Mouse (Mus musculus) urinary bladder, adult 18-20 months (tissue): ENCODE results near the gene Gm17949.

Experiments
- DNase-seq, 2 experiments: peaks; one replicate each; pipeline ENCODE4 v3.0.0; 2022; ENCODE audit warnings: low spot score in 2 of 2, mixed read lengths in 2 of 2

Gene Gm17949

GRCm38 (mm10) chr17:56990115-56990746 is 21.0 kb upstream of the Gm17949 start, which contains the start of gene Clpp:
TSS of gene Clpp (plus strand) at chr17:56990305.
- peak; percentile 91 to 94 for DNase-seq

GRCm38 (mm10) chr17:56990966-56991365 is 20.3 kb upstream of the Gm17949 start:
- DNase-seq = no peak

GRCm38 (mm10) chr17:56995046-56995445 is 16.2 kb upstream of the Gm17949 start:
- no peak for DNase-seq

GRCm38 (mm10) chr17:56996506-56996905 is 14.8 kb upstream of the Gm17949 start:
- no peak for DNase-seq

GRCm38 (mm10) chr17:56997029-56997667 is 14.1 kb upstream of the Gm17949 start, which contains the start of gene Alkbh7:
TSS of gene Alkbh7 (plus strand) at chr17:56997339.
- DNase-seq = peak; percentile 86 to 93

- DNase-seq = no peak
Measured at GRCm38 (mm10) chr17:56999414-56999813, 11.9 kb upstream of the Gm17949 start.

- DNase-seq = no peak
Measured at GRCm38 (mm10) chr17:56999968-57000609, 11.2 kb upstream of the Gm17949 start, which contains the start of gene Pspn. TSS of gene Pspn (minus strand) at chr17:57000018.

- DNase-seq = no peak
Measured at GRCm38 (mm10) chr17:57001228-57001627, 10.0 kb upstream of the Gm17949 start.

GRCm38 (mm10) chr17:57003994-57004393 is 7.3 kb upstream of the Gm17949 start:
- DNase-seq = no peak

GRCm38 (mm10) chr17:57007137-57007905 is 3.9 kb upstream of the Gm17949 start:
- DNase-seq = no peak

GRCm38 (mm10) chr17:57010911-57011235 is 396 bp upstream of the Gm17949 start:
- peak; percentile 10 to 72 for DNase-seq

GRCm38 (mm10) chr17:57012245-57012795 is 1.1 kb downstream of the Gm17949 start:
- DNase-seq = no peak

GRCm38 (mm10) chr17:57019693-57020092 is 8.4 kb downstream of the Gm17949 start:
- no peak for DNase-seq

GRCm38 (mm10) chr17:57020960-57021359 is 9.7 kb downstream of the Gm17949 start:
- DNase-seq = no peak

GRCm38 (mm10) chr17:57027471-57027870 is 16.2 kb downstream of the Gm17949 start:
- no peak for DNase-seq

GRCm38 (mm10) chr17:57029691-57030090 is 18.4 kb downstream of the Gm17949 start:
- DNase-seq = no peak

- no peak for DNase-seq
Measured at GRCm38 (mm10) chr17:57030931-57031660, 19.8 kb downstream of the Gm17949 start, which contains the start of gene Khsrp. TSS of gene Khsrp (minus strand) at chr17:57031522.

GRCm38 (mm10) chr17:57031661-57032420 is 20.6 kb downstream of the Gm17949 start:
- DNase-seq = peak; percentile 98 to 100

- DNase-seq = no peak
Measured at GRCm38 (mm10) chr17:57032854-57033253, 21.6 kb downstream of the Gm17949 start.

GRCm38 (mm10) chr17:57038978-57039377 is 27.7 kb downstream of the Gm17949 start:
- DNase-seq = no peak
